Mouse (Mus musculus): ENCODE data around the gene March10. TPM values are rescaled to one million over a fixed set of nuclear protein-coding genes. Genes with fewer than 3 reads are reported as not detected.

March10 gene
- total RNA-seq (2021): not detected
- polyA plus RNA-seq (2012; rRNA removed): 0.08 and 0.38 TPM in 2 replicates
- long read RNA-seq: 0 reads

DNA sequence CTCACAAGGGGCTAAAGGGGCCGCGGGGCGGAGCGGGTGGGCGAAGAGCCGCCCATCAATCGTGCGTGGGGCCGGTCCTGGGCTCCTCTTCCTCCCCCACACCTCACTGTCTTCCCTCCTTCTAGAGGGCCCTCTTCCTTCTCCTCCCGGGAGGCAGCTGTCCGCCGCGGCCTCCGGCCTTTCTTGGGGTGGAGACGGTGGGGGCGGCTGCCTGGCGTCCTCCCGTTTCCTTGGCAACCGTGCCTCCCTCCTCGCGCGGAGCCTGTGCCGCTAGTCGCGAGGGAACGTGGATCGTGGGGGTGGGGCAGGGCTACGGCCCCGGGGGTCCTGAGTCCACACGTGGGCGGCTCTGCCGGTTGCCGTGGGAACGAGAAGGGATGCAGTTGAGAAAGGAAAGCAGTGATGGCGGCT, at the start of gene March10:
TSS of gene March10 (minus strand) at position 239 of the 411 bp plus-strand sequence.
- Histone ChIP-seq H3K4me3 (no peak within 1 kb of the TSS), H3K27me3 (ENCODE audit: control insufficient read depth, insufficient read depth, low read length) (peaks cover 3% of the 10 kb centered on the region), H3K4me1 (ENCODE audit: control insufficient read depth, insufficient read depth, low read length) (0 out of 2 replicates have a peak, but pooled peaks cover 1% of the 10 kb centered on the region), H3K36me3 (ENCODE audit: control insufficient read depth, insufficient read depth, low read length) (no peaks in the 10 kb centered on the region), H3K9ac (ENCODE audit: low read depth, low read length) (peak within 1 kb of the TSS; percentile 38; the same call in 1 of the 2 replicates), H3K79me2 (replicated peaks; ENCODE audit: control insufficient read depth, insufficient read depth, low read length) (no peaks in the 10 kb centered on the region), H3K27ac (no peak within 1 kb of the TSS)
- WGBS: 4% methylated on average over 35 of the region's 35 CpGs
- intact Hi-C loops (cut with DNase I): no loop called here
- no peak for TF ChIP-seq POLR2A (IDR thresholded peaks at IDR 0.05; ENCODE audit: insufficient read depth, low read depth, low read length)
- TF ChIP-seq CTCF (IDR thresholded peaks at IDR 0.05): no peak
- TF ChIP-seq EP300 (IDR thresholded peaks at IDR 0.05; ENCODE audit: insufficient read depth, low read depth, low read length): no peak
- DNase-seq: peak; percentile 26 to 39

DNA sequence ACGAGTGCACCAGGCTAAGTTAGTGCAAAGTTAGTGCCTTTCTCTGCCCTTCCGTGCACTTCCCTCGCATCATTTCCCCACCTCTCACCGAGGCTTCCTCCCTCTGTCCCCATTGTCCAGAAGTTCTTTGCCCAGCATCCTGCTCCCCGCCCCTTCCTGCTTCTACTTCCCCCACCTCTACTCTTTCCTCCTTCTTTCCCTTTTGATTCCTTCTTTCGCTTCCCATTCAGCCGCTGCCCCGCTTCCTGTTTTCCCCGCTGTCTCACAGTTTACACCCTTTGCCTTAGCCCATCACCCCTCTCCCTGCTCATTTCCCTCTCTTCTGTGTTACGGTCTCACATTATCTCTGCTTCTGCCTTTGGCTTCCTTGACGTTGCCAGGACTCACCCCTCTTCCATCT, 49.8 kb upstream of the March10 start:
- no peak overlapping the region for H3K9ac ChIP-seq (ENCODE audit: low read depth, low read length)
- intact Hi-C loops (cut with DNase I): no loop called here
- 37% methylated on average over 11 of the region's 11 CpGs for WGBS
- peaks cover 6% of the 10 kb centered on the region for H3K4me1 ChIP-seq (ENCODE audit: control insufficient read depth, insufficient read depth, low read length)
- no peak for TF ChIP-seq CTCF (IDR thresholded peaks at IDR 0.05)
- 0 out of 2 replicates have a peak, but pooled peaks have one; percentile 13 for TF ChIP-seq EP300 (IDR thresholded peaks at IDR 0.05; ENCODE audit: insufficient read depth, low read depth, low read length)
- no peak for TF ChIP-seq POLR2A (IDR thresholded peaks at IDR 0.05; ENCODE audit: insufficient read depth, low read depth, low read length)
- H3K4me3 ChIP-seq: no peak overlapping the region
- H3K27ac ChIP-seq: peak overlapping the region; percentile 31; the same call in 1 of the 2 replicates
- DNase-seq: peak in 1 of 2 experiments; percentile 44
- H3K36me3 ChIP-seq (ENCODE audit: control insufficient read depth, insufficient read depth, low read length): no peaks in the 10 kb centered on the region
- H3K79me2 ChIP-seq (replicated peaks; ENCODE audit: control insufficient read depth, insufficient read depth, low read length): no peaks in the 10 kb centered on the region
- H3K27me3 ChIP-seq (ENCODE audit: control insufficient read depth, insufficient read depth, low read length): no peaks in the 10 kb centered on the region

DNA sequence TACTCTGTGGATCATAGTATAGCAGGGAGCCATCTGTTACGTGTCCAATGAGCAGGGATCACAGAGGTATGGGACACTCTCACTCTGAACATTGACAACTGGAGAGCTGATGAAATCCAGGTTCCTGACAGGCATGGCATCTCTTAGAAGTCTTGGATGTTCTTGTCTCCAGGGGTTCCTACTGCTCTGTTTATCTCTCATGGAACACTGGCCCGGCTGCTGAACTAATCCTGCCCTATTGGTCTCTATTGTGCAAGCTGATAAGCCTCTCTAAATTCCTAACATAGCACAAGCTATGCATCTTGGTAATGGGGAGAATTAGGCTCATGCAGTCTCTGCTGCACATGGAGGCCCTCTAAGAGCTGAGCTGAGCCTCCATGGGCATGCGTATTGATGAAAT, 48.5 kb upstream of the March10 start:
- no peak for DNase-seq
- Histone ChIP-seq H3K4me3 (no peak overlapping the region), H3K4me1 (ENCODE audit: control insufficient read depth, insufficient read depth, low read length) (peaks cover 6% of the 10 kb centered on the region), H3K9ac (ENCODE audit: low read depth, low read length) (no peak overlapping the region), H3K36me3 (ENCODE audit: control insufficient read depth, insufficient read depth, low read length) (no peaks in the 10 kb centered on the region), H3K27ac (no peak overlapping the region), H3K79me2 (replicated peaks; ENCODE audit: control insufficient read depth, insufficient read depth, low read length) (no peaks in the 10 kb centered on the region), H3K27me3 (ENCODE audit: control insufficient read depth, insufficient read depth, low read length) (no peaks in the 10 kb centered on the region)
- TF ChIP-seq CTCF (IDR thresholded peaks at IDR 0.05): no peak
- intact Hi-C loops (cut with DNase I): no loop called here
- 68% methylated on average over 3 of the region's 3 CpGs for WGBS

DNA sequence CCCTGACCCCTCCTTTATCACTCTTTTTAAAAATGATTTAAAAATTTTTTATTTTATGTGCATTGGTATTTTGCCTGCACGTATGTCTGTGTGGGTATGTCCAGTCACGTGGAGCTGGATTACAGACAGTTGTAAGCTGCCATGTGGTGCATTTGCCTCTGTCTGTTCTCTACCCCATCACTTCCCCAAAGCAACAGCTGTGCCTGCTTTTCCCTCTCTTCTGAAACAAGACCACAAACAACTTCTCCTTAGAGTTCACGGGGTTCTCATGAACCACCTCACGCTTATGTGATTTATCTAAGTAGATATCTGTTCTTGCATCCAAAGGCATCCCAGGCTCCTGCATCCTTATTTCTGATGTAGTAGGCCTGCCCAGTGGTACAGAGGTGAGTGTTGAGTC, 45.8 kb upstream of the March10 start:
- H3K9ac ChIP-seq (ENCODE audit: low read depth, low read length): no peak overlapping the region
- H3K36me3 ChIP-seq (ENCODE audit: control insufficient read depth, insufficient read depth, low read length): no peaks in the 10 kb centered on the region
- intact Hi-C loops (cut with DNase I): no loop called here
- no peaks in the 10 kb centered on the region for H3K79me2 ChIP-seq (replicated peaks; ENCODE audit: control insufficient read depth, insufficient read depth, low read length)
- H3K4me3 ChIP-seq: no peak overlapping the region
- H3K27me3 ChIP-seq (ENCODE audit: control insufficient read depth, insufficient read depth, low read length): no peaks in the 10 kb centered on the region
- peaks cover 6% of the 10 kb centered on the region for H3K4me1 ChIP-seq (ENCODE audit: control insufficient read depth, insufficient read depth, low read length)
- no peak for DNase-seq
- TF ChIP-seq EP300 (IDR thresholded peaks at IDR 0.05; ENCODE audit: insufficient read depth, low read depth, low read length): no peak
- TF ChIP-seq CTCF (IDR thresholded peaks at IDR 0.05): no peak
- TF ChIP-seq POLR2A (IDR thresholded peaks at IDR 0.05; ENCODE audit: insufficient read depth, low read depth, low read length): no peak
- no peak overlapping the region for H3K27ac ChIP-seq
- WGBS: 82% methylated on average over 4 of the region's 4 CpGs

DNA sequence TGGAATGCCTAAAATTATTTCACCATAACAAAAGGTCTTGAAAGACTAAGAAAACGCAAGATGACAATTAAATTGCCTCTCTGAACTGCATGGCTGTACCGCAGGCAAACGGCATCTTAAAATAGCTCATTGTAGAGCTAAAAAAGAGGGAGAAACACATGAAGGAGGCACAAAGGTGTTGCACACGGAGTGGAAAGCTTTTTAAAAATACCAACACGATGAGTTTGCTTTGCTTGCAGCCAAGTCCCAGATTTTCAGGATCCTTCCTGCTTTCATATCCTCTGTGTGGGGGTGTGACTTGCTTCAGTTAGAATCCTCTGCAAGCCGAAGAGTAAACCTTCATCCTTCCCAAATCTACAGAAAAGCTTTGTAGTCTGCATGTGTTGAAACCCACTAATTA, 41.0 kb upstream of the March10 start:
- 57% methylated on average over 6 of the region's 6 CpGs for WGBS

DNA sequence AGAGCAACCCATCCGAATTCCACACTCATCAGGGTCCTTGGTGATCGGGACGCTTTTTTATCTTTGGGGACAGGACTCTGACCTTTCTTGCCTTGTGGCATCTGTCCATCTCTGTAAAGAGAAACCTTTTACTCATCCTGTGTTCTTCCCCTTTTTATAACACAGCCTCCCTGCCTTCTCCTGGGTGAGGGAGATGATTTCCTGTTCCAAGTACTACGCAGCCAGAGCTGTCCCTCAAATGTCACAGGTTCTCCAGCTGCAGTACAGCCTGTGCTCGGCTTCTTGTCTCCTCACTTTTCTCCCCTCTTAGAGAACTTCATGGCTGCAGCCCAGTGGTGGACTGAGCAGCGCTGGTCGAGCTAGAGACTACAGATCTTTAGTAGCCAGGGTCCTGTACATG, 40.1 kb upstream of the March10 start:
- Histone ChIP-seq H3K36me3 (ENCODE audit: control insufficient read depth, insufficient read depth, low read length) (no peaks in the 10 kb centered on the region), H3K4me3 (no peak overlapping the region), H3K4me1 (ENCODE audit: control insufficient read depth, insufficient read depth, low read length) (peaks cover 5% of the 10 kb centered on the region), H3K27me3 (ENCODE audit: control insufficient read depth, insufficient read depth, low read length) (no peaks in the 10 kb centered on the region), H3K79me2 (replicated peaks; ENCODE audit: control insufficient read depth, insufficient read depth, low read length) (no peaks in the 10 kb centered on the region), H3K27ac (no peak overlapping the region), H3K9ac (ENCODE audit: low read depth, low read length) (no peak overlapping the region)
- intact Hi-C loops (cut with DNase I): no loop called here
- DNase-seq: no peak
- no peak for TF ChIP-seq POLR2A (IDR thresholded peaks at IDR 0.05; ENCODE audit: insufficient read depth, low read depth, low read length)
- TF ChIP-seq EP300 (IDR thresholded peaks at IDR 0.05; ENCODE audit: insufficient read depth, low read depth, low read length): no peak
- TF ChIP-seq CTCF (IDR thresholded peaks at IDR 0.05): no peak
- 42% methylated on average over 7 of the region's 7 CpGs for WGBS

More for the DNA sequence above, 41.0 kb upstream of the March10 start:
- Histone ChIP-seq H3K27ac (no peak overlapping the region), H3K79me2 (replicated peaks; ENCODE audit: control insufficient read depth, insufficient read depth, low read length) (no peaks in the 10 kb centered on the region), H3K9ac (ENCODE audit: low read depth, low read length) (no peak overlapping the region), H3K4me1 (ENCODE audit: control insufficient read depth, insufficient read depth, low read length) (peaks cover 5% of the 10 kb centered on the region), H3K27me3 (ENCODE audit: control insufficient read depth, insufficient read depth, low read length) (no peaks in the 10 kb centered on the region), H3K4me3 (no peak overlapping the region), H3K36me3 (ENCODE audit: control insufficient read depth, insufficient read depth, low read length) (no peaks in the 10 kb centered on the region)
- intact Hi-C loops (cut with DNase I): no loop called here
- DNase-seq: no peak
- TF ChIP-seq EP300 (IDR thresholded peaks at IDR 0.05; ENCODE audit: insufficient read depth, low read depth, low read length) (no peak), CTCF (IDR thresholded peaks at IDR 0.05) (no peak), POLR2A (IDR thresholded peaks at IDR 0.05; ENCODE audit: insufficient read depth, low read depth, low read length) (no peak)
